Mouse (Mus musculus) Patski (cell line): ENCODE results near the gene Stx4a. TPM values are rescaled to one million over a fixed set of nuclear protein-coding genes. Genes with fewer than 3 reads are reported as not detected.
"Not testable (repeated sequence)": the region's sequence is repeated elsewhere in the genome, so short reads cannot be mapped to it uniquely, and the experiment has no call there.

Source experiments
- ATAC-seq: fragments of 100-300 bp; one replicate; pipeline ENCODE4 v1.8.0; 2021
- CTCF ChIA-PET: fragments of 350-600 bp; sonication (Branson Sonifier 250); formaldehyde crosslinking; loops from one replicate; lab custom pipeline; 2022; ENCODE audit warnings: inconsistent platforms; lab: Charles Lee
- POLR2A ChIA-PET: fragments of 350-600 bp; sonication (Branson Sonifier 250); formaldehyde crosslinking; loops from one replicate; lab custom pipeline; 2022; ENCODE audit warnings: antibody characterized with exemption, inconsistent platforms; lab: Charles Lee
- DNase-seq: peaks from one replicate; pipeline ENCODE4 v3.0.0-alpha.2; 2011; ENCODE audit warnings: low read depth, low spot score
- H3K27me3 ChIP-seq: fragments of 371-371 bp; one replicate; pipeline ENCODE4 v1.5.1; 2021
- CTCF ChIP-seq: fragments of 100-300 bp; IDR thresholded peaks from one replicate; pipeline ENCODE4 v1.5.1; 2021
- in situ Hi-C: fragments of 300-500 bp; cut with MboI; formaldehyde crosslinking; loops from 3 replicates; pipeline ENCODE4 v1.11.1; 2018; ENCODE audit warnings: low pct_unique_long_range_greater_than_20kb, mixed read lengths
- polyA plus RNA-seq: library from polyadenylated mRNA; unstranded; gene quantifications from one replicate; pipeline ENCODE4 v1.2.3, GENCODE M21; 2021

Stx4a gene
- polyA plus RNA-seq, 1 experiment from 2014 or later = 133 TPM

GRCm38 (mm10) chr7:127835550-127835949, 11.5 kb downstream of the Stx4a start:
- no peak for DNase-seq

GRCm38 (mm10) chr7:127837473-127837872, 13.4 kb downstream of the Stx4a start:
- no peak for DNase-seq
- POLR2A ChIA-PET = no interaction called here
- no peak for ATAC-seq
- TF ChIP-seq CTCF = no peak
- in situ Hi-C loops = no loop called here
- no peaks in the 10 kb centered on the region for H3K27me3 ChIP-seq
- CTCF ChIA-PET = no interaction called here

More at GRCm38 (mm10) chr7:127835550-127835949, 11.5 kb downstream of the Stx4a start:
- H3K27me3 ChIP-seq = no peaks in the 10 kb centered on the region
- ATAC-seq = no peak
- ChIA-PET POLR2A (no interaction called here), CTCF (no interaction called here)
- in situ Hi-C loops = no loop called here
- TF ChIP-seq CTCF = no peak

GRCm38 (mm10) chr7:127837878-127838277, 13.8 kb downstream of the Stx4a start:
- H3K27me3 ChIP-seq, DNase-seq, in situ Hi-C loops, POLR2A ChIA-PET, ATAC-seq, CTCF ChIA-PET: not testable (repeated sequence)

GRCm38 (mm10) chr7:127840031-127840430, 15.9 kb downstream of the Stx4a start:
- POLR2A ChIA-PET = interaction anchor here (0.9 to 1.8 kb wide), 2 partner anchors 10 to 63 kb away, joined by 3 to 5 read pairs; partner anchors contain the start of gene Setd1a

DNA sequence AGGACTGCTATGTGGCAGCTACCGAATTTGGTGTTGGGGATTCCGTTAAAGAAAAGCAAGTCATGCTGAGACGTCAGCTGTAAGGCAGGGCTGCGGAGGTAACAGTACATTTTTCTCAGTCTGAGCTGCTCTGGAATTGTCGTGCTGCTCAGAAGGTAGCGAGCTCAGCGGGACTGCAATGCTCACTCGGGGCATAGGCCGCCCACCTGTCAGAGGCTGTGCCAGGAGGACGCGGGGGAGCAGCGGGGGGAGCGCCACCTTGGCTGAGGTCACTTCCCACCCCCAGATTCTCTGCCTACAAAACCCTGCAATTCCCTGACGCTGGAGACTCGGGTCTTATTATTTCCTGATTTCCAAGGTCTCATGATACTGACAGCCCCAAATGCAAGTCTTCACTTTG, 16.8 kb downstream of the Stx4a start:
- ChIA-PET POLR2A (interaction anchor here (0.7 to 1.8 kb wide), 5 partner anchors 9 to 92 kb away, joined by 3 to 5 read pairs (median 3); partner anchors contain the start of gene Setd1a), CTCF (interaction anchor here (2.0 kb wide), 1 partner anchor 9 kb away, joined by 6 read pairs; no protein-coding TSS in a partner anchor)
- peak; percentile 13 for ATAC-seq
- no peak for DNase-seq
- TF ChIP-seq CTCF = no peak
- no peaks in the 10 kb centered on the region for H3K27me3 ChIP-seq
- in situ Hi-C loops = no loop called here

More at GRCm38 (mm10) chr7:127840031-127840430, 15.9 kb downstream of the Stx4a start:
- DNase-seq, ATAC-seq, H3K27me3 ChIP-seq, in situ Hi-C loops: not testable (repeated sequence)
- CTCF ChIA-PET = interaction anchor here (2.0 kb wide), 1 partner anchor 10 kb away, joined by 6 read pairs; no protein-coding TSS in a partner anchor

DNA sequence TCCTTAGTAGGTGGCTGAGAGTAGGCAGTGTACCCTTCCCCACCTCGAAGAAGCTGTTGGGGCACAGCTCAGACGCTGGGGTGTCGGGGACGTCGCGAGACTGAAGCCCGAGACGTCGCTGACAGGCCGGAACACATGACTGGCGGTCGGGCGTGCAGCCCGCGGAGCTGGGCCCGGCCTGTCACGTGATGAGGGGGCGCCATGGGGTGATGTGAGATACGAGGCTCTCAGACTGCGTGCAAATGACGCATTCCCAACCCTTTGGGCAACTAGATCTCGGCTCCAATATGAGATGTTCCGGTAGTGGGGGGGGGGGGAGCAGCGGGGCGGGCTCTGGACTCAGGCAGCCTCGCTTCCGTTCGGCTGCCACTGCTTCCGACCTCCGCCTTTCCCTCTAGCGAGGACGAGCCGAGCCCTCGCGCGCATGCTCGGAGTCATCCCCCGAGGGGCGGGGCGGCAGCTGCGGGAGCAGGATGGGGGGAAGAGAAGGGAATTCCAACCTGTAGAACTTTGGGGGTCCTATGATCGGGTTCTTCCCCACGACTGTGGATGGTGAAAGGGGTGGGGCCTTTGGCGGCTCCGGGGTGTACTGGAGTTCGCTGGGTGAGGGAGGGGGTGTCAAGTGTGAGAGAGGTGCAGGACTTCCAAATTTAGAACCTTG, 17.4 kb downstream of the Stx4a start:
- CTCF ChIA-PET = interaction anchor here (2.0 kb wide), 1 partner anchor 8 kb away, joined by 6 read pairs; no protein-coding TSS in a partner anchor
- H3K27me3 ChIP-seq = no peaks in the 10 kb centered on the region
- POLR2A ChIA-PET = interaction anchor here (0.7 to 1.8 kb wide), 4 partner anchors 33 to 91 kb away, joined by 3 to 5 read pairs (median 4); partner anchors contain the start of gene Setd1a
- no peak for TF ChIP-seq CTCF
- ATAC-seq (peak; percentile 70), DNase-seq (peak; percentile 66)
- in situ Hi-C loops = no loop called here

GRCm38 (mm10) chr7:127842001-127842718, 18.1 kb downstream of the Stx4a start:
- ChIA-PET POLR2A (interaction anchor here (1.7 kb wide), 1 partner anchor 41 kb away, joined by 4 read pairs; no protein-coding TSS in a partner anchor), CTCF (no interaction called here)
- DNase-seq = peak; percentile 38
- in situ Hi-C loops = no loop called here
- no peaks in the 10 kb centered on the region for H3K27me3 ChIP-seq
- no peak for TF ChIP-seq CTCF
- peak; percentile 68 for ATAC-seq

GRCm38 (mm10) chr7:127849973-127850875, 26.1 kb downstream of the Stx4a start:
- ChIA-PET POLR2A (interaction anchor here (0.7 kb wide), 1 partner anchor 10 kb away, joined by 3 read pairs; no protein-coding TSS in a partner anchor), CTCF (interaction anchor here (1.5 to 2.0 kb wide), 3 partner anchors 10 to 20 kb away, joined by 4 to 6 read pairs (median 5); no protein-coding TSS in a partner anchor)
- no peak for DNase-seq
- no peaks in the 10 kb centered on the region for H3K27me3 ChIP-seq
- TF ChIP-seq CTCF = no peak
- ATAC-seq = no peak
- in situ Hi-C loops = no loop called here

GRCm38 (mm10) chr7:127850906-127851305, 26.8 kb downstream of the Stx4a start:
- no peaks in the 10 kb centered on the region for H3K27me3 ChIP-seq
- in situ Hi-C loops = no loop called here
- POLR2A ChIA-PET = no interaction called here
- CTCF ChIA-PET = interaction anchor here (2.0 kb wide), 2 partner anchors 10 to 20 kb away, joined by 4 to 6 read pairs; no protein-coding TSS in a partner anchor
- TF ChIP-seq CTCF = no peak
- ATAC-seq (no peak), DNase-seq (no peak)
